Mouse (Mus musculus) spleen, embryonic (tissue): ENCODE measurements around the gene Gm3685.
"Not testable (repeated sequence)": the region's sequence is repeated elsewhere in the genome, so short reads cannot be mapped to it uniquely, and the experiment has no call there.

ENCODE experiments used
- CTCF ChIA-PET: fragments of 350-600 bp; sonication (Branson Sonifier 250); formaldehyde crosslinking; loops from one replicate; lab custom pipeline; 2022; lab: Charles Lee

The Gm3685 gene

GRCm38 (mm10) chr14:7044870-7045269 is at the start of gene Gm3685:
Gm3685 (minus strand) TSS chr14:7044970.
- CTCF ChIA-PET: not testable (repeated sequence)

GRCm38 (mm10) chr14:7026781-7027749 is 17.7 kb downstream of the Gm3685 start, which contains the start of gene Gm10406:
Gm10406 (minus strand) TSS chr14:7027449.
- CTCF ChIA-PET: not testable (repeated sequence)

- CTCF ChIA-PET: not testable (repeated sequence)
Observed at GRCm38 (mm10) chr14:7026274-7026673, 18.5 kb downstream of the Gm3685 start.
